Mouse (Mus musculus) heart, adult 2 months (tissue): ENCODE measurements around the gene Fgf11.

ENCODE experiments used
- CTCF ChIP-seq: fragments of 200-600 bp; IDR thresholded peaks from 2 replicates; pipeline ENCODE4 v1.8.1; 2022; ENCODE audit warnings: antibody characterized with exemption, mild to moderate bottlenecking, moderate library complexity
- EP300 ChIP-seq: fragments of 200-500 bp; IDR thresholded peaks from 2 replicates; pipeline ENCODE4 v1.6.1; 2011; ENCODE audit warnings: low read depth, low read length, control low read depth; ENCODE audit not compliant: insufficient read depth
- POLR2A ChIP-seq: fragments of 200-500 bp; IDR thresholded peaks from 2 replicates; pipeline ENCODE4 v1.6.1; 2011; ENCODE audit warnings: mild to moderate bottlenecking, low read depth, low read length, control low read depth; ENCODE audit not compliant: insufficient read depth

DNA sequence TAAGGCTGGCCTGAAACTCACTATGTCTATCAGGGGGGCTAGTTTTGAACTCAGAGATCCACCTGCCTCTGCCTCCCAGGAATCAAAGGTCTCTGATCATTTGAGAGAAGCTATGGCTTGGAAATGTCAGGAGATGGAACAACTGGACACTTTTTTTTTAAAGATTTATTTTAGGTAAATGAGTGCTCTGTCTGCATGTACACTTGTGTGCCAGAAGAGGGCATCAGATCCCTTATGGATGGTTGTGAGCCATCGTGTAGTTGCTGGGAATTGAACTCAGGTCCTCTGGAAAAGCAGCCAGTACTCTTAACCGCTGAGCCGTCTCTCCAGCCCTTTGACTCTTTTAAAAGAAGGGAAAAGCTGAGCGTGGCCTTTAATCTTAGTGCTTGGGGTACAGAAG, 4.7 kb upstream of the Fgf11 start:
- TF ChIP-seq CTCF, result peak; percentile 30
- no peak for TF ChIP-seq EP300
- no peak for TF ChIP-seq POLR2A
